Mouse (Mus musculus): ENCODE measurements around the gene Nom1.

Gene Nom1

DNA sequence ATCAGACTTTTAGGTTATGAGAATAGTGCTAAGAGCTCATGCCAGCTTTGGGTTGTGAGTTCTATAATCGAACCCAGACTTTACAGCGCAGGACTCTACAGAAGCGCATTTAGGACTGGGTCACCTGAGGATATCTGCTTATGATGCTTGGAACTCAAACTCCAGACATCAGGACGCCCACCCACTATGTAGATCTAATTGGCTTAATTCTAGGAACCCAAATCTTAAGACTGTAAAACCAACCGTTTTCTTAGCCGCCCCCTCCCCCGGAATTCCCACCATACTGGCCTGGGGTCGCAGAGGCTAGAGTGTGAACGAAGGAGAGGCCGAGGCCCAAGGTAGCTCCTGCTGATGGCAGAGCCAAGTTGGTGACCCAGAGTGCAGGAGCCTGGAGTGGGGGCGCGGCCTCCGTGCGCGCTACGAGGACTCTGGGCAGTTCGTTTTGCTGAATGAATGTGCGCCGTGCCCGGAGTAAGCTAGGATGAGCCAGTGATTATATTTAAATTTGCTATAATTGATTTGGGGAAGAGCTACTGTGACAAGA lies 36.5 kb downstream of the Nom1 start:
- DNase-seq (ENCODE audit: extremely low spot score), result peak; percentile 25

DNA sequence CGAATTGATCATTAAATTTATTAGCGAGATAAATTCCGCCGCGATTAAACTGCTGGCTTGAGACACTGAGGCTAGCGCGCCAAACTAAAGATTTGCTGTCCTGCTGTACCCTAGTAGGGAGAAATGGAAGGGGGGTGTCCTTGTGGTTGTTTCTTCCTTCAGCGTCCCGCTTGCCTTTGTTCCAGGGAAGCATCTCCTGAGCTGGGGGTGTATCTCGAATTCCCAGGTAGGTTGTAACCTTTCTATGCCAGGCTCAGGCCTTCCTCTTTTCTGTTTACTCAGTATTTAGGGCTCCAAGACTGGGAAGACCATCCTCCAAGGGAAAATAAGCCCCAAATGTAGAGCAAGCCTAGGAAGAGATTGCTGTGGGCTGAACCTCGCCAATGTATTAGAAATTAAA lies 36.9 kb downstream of the Nom1 start:
- peak; percentile 31 for DNase-seq (ENCODE audit: extremely low spot score)

DNA sequence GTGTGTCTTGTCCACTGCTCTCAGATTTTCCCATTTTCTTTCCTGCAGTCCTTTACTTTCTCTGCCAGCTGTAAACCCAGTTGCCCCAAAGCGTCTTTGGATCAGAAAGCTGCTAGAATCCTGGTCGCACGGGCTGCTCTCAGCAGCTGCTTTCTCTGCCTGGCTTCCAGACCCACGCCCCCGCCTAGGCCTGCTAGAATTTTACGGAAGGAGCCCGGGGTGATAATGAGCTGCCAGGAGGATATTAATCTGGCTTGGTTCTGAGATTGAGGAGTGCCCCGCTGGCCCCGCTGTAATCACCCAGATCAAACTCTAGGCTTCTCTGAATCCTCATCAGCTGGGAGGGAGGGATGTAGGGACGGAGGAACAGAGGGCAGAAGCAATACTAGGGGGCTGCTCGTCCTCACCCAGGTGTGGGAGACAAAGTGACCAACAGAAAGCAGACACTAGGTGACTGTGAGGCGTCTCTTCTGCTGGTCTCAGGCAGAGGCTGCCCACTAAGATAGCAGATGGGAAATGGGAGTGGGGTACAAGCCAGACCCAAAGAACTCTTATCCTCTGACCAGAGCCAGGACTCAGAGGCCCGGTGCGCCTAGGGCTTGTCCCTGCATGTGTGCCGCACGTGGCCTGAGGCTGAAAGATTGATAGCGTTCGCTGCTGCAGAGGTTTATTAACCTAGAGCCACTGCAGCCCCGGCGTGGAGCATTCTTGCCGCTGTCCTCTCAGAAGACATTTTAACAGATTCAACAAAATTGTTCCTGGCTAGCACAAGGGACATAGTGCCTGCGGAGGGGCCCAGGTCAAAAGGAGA lies 37.6 kb downstream of the Nom1 start:
- DNase-seq (ENCODE audit: extremely low spot score), result peak; percentile 60

DNA sequence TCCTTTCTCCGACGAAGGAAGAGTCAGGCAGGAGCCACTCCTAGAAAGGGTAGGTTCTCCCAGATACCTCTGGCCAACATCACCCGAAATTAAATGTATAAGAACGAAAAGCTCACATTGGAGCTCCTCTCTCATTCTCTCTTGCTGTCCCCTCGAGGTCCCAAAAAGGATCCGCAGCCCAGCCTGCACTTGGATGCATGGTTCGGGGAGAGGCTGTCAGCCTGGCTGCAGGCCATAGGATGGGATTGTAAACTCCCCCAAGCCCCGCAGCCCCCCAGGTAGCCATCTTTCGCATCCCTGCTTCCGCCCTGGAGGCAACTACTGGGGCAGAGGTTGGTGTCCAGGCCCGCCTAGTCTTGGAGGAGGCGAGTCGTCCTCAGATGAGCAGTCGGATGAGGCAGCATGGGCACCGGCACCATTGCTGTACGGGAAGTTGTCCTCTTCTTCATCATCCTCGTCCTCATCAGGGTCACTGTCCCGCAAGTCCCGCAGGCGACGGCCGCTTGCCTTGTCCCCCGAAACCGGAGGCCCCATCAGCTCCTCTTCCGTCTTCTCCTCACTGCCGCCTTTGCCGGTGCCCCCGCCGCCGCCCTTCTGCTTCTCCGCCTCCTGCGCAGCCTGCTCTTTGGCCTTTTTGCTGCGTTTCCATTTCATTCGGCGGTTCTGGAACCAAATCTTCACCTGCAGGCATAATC lies 39.2 kb downstream of the Nom1 start:
- DNase-seq (ENCODE audit: extremely low spot score), result peak; percentile 49

DNA sequence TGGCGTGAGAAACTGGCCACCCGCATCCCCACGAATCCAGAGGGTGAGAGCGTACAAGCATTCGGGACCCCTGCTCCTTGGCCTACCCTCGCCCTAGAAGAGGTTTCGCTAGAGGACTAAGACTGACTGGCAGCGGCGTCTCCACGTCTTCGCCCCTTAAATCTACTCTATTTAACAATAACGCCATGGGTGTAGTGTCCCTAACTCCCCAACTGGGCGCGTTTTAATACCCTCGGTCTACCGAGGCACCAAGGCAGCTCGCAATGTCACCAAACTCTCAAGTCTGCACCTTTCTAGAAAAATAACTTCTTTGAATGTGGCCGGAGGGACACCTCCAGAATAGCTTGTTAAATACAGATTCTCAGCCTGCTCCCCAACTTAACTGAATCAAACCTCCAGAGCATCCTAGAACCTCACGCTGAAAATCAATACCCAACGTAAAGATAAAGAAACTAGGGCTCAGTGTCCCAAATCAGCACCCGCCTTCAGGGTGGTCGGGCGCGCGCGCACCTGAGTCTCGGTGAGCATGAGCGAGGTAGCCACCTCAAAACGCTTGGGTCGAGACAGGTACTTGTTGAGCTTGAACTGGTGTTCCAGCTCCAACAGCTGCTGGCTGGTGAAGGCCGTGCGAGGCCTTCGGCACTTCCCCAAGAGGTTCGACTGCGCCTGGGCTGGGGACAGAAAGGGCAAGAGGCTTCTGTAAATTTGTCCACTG lies 39.9 kb downstream of the Nom1 start:
- peak; percentile 38 for DNase-seq (ENCODE audit: extremely low spot score)

DNA sequence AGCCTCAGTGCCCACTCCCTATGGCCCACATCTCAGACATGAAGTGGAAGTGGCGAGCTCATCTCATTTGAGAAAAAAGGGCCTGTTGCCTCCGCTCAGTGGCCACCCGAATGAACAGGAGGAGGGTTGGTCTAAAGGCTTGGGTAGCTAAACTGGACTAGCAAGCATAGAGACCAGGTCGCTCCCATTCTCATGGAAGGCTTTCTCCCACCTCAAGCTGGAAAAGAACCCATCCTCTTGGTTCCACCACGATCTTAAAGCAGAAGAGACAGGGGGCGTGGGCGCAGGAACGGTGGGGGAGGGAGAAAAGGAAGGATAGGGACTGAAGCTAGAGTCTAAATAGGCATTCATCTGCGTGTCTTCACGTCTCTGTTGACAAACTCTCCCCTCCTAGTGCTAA lies 40.6 kb downstream of the Nom1 start:
- peak; percentile 42 for DNase-seq (ENCODE audit: extremely low spot score)

DNA sequence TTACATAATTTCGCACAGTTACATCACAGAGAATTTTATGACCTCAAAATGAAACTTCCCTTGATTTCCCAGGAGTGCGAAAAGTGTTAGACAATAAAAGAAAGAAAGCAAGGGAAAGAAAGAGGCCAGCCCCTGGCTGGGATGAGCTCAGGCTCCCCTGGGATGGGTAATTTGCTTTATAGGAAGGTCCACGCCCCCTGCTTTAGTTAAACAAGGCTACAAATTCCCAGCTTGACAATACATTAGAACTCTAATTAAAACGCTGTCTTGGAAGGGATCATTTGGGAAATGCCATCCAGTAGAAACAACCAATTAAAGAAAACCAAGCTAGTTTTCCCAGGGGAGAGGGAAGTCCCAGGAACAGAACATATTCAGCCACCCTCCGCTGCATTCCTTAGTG lies 41.1 kb downstream of the Nom1 start:
- no peak for DNase-seq (ENCODE audit: extremely low spot score)

DNA sequence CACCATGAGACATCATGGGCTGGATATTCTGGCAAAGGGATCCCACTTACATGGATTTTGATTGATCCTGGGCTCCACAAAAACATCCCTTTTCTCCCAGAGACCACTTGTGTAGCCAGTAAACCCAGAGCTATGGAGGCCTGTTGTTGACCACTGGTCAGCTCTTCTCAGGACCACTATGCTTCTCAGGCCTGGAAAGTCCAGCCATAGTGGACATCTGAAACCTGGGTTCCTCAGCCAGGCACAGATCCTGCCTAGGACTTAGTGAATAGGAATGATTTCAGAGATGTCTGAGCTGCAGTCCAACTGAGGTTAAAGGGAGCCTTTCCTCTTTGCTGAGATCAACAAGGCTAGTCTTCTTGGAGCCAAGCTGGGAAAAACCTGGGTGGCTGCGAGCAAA lies 41.6 kb downstream of the Nom1 start:
- peak; percentile 19 for DNase-seq (ENCODE audit: extremely low spot score)

DNA sequence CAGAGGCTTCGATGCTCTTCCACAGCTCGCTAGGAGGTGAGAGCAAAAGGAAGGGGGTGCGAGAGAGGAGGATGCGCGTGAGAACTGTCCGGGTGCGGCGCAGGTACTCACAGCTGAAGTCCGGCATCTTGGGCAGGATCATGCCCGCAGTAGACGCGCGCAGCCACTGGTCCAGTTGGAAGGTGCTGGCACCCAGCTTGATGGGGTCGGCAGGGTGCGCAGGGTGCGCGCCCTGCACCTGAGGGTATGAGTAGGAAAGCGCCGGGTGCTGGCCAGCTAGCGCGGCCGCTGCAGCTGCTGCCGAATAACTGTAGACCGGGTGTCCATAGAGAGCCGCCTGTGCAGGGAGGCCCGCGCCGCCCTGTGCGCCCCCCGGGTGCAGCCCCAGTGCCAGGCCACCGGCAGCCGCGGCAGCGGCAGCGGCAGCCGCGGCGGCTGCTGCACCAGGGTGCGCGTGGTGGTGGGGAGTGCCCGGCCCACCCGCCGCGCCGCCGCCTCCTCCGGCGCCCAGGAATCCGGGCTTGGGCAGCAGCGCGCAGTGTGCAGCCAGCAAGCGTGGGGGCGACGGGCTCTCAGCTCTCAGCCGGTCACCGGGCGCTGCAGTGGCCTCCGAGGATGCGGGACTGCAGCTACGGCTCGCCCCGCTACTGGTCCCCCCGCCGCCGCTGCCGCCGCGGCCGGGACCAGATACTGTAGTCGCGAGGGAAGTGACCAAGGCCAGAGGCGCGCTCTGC lies 43.2 kb downstream of the Nom1 start:
- peak; percentile 31 for DNase-seq (ENCODE audit: extremely low spot score)

DNA sequence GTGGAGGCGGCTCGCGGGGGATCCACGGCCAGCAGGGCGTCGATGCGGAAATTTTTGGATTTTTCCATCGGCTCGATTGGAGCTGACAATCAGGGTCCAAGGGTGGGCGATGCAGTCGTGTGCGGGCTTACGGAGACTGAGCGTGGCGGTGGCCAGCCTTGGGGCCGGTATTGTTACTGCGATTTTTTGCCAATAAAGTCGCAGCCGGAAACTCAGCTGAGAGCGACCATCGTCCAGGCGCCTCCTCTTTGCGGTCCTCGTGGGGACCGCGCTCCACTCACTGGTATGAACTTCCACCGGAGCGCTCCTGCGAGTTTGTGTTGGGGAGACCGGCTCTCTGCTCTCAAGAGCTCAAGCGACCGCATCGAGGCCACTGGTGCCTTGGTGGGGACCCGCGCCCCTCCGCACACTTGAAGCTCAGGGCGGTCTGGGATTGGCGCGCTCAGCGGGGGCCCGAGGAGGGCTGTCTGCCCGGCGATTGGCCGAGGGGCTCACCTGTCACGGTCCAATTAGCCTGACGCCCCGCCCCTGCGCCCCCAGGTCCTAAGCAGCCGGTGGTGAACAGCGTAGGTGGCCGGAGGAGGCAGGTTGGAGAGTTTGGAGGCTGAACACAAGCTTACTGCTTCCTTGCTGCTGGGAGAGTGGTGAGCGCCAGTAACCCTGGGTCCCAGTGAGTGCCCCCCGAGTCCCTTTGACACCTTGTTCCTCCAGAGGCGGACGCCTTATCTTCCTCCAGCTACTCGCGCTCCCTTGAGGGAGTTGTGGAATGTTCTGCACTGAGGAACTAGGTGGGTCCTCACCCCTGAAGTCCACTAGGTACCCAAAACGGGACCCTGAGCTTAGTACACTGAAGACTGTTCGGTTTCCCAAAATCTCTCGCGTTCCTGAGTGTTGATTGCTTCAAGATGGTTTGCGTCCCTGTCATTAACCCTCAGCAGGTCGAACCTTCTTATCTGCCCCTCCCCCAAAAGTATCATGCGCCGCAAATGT lies 44.0 kb downstream of the Nom1 start, which contains the start of gene Mnx1:
Gene Mnx1 (minus strand): TSS at position 263 of the 990 bp plus-strand sequence.
- peak; percentile 68 for DNase-seq (ENCODE audit: extremely low spot score)

DNA sequence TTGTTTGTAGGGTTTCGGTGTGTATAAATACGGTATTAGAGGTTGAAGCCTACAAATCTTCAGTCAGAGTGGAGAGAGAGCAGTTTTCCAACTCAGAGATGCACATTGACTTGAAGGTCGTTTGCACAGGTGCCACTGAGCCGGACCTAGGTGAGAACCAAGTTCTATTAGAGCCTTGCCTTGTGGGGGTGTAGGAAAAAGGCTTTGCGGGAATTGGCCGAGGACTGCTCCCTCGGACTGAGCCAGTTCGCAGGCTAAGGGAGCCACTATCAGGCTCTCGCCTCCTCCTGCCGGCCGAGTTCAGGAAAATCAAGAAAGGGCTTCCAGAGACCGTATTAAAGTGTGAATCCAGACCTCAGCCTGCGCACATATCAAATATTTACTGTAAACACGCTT lies 44.7 kb downstream of the Nom1 start:
- peak; percentile 64 for DNase-seq (ENCODE audit: extremely low spot score)

DNA sequence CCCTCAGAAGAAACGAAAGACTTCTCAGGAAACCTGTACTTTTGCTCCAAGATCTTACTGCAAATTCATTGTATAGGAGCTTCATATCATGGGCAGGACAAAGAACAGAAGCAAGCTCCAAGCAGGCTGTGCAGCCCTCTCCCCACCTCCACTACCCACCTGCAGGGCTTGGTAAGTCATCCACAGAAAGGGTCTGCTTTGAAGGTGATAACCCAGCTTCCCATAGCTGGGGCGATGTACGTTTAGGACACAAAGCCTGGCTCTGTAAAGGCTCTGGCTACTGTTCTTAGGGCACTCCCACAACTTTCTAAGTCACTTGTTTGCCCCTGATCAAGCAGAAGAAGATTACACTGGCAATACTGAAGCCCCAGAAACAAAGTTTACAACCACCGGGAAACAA lies 49.3 kb downstream of the Nom1 start:
- no peak for DNase-seq (ENCODE audit: extremely low spot score)

DNA sequence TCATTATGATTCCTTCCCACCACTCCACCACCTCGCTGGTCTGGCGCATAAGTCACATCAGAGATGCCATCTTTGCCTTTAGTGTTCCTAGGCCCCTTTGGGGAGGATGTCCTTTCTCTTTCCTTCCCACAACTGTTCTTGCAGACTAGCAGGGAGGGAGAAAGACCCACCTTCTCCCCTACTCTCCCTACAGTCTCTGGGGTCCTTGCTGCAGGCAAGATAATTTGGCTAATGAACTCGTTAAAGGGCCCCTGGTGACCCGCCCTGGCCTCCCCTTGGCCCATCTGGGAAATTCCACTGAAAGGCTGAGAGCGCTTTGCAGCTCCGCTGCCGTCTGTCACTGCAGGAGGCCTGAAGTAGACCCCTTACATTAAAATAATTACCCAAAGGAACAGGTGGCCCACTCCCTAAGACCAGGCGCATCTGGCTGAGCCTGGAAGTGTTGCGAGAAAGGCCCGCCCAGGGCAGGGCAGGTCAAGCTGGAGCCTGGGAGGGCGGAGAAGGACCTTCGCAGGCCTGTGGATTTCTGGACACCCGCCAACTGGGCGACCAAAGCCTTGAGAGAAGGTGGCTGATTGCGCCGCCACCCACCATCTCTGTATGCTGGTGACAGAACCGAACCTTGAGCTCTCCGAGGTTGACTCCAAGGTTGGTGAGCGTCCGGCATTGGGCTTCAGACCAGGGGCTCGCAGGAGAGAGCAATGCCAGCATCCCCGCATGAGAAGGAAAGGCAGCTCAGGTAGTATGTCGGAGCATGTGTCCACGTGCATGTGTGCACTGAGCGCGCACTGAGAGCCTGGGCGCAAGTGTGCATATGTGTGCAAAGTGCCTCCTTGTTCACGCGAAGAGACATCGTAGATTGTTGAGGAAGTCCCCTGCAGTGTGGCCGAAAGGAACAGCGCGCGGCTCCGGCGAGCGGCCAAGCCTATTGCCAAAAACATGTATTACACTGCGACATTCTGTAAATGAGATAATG lies 50.8 kb downstream of the Nom1 start:
- peak; percentile 39 for DNase-seq (ENCODE audit: extremely low spot score)

DNA sequence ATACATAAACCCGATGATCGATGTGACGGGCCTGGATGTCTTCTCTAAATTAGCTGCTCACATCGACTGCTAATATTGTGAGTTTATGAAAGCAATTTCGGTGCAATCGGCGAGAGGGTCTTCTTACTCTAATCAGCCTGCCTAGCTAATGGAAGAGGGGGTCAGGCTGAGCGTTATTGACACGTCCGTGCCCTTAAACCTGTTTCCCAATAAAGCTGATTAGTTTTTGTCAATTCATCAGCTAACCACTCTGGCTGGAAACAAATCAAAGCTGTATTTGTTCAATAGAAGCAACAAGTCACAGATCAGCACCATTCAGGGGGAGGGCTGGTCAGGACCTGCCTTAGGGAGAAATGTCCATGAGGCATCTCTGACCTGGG lies 51.5 kb downstream of the Nom1 start:
- DNase-seq (ENCODE audit: extremely low spot score), result peak; percentile 14

DNA sequence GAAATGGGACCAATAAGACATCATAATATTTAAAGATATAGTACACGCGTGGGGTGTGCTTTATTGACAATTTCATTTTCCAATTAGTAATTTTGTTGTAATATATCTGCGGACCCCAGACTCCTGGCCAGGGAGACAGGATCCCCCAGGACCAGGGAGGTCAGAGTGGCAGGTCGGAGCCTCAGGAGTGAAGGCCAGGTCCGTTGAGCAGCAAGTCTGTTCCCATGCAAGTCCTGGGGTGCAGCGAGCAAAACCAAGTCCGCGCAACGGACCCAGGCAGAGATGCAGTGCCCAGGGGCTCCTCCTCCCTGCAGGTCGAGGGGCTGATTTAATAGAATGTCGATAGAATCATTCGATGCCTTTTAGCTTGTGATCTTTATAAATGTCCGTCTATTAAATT lies 52.9 kb downstream of the Nom1 start:
- no peak for DNase-seq (ENCODE audit: extremely low spot score)

DNA sequence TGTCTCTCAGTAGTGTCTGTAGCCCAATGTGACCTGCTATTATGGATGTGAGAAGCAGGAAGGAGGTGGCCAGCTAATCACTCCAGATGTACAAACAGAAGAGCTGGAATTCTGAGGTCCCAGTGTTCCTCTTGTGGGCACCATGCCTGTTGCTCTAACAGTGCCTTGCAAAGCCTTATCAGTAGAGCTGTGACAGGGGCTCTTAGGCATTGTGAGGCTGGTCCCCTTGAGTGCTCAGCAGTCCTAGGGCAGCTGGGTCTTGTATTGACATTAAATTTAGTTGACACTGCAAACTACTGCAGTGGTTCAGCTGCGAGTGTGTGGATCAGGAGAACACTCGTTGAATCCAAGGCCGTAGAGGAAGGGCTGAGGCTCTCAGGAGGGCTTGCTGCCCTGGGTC lies 72.5 kb downstream of the Nom1 start:
- no peak for DNase-seq (ENCODE audit: extremely low spot score)
